Mouse (Mus musculus) liver, embryonic 14.5 days (tissue): ENCODE measurements around the gene Tceal5. TPM values are rescaled to one million over a fixed set of nuclear protein-coding genes. Genes with fewer than 3 reads are reported as not detected.
A peak's percentile ranks its signal among the peaks of the same experiment; 100 is the strongest.

Experiments
- ATAC-seq: fragments of 200-750 bp; cut with Nextera tagmentation; 2 replicates; pipeline ENCODE4 v1.8.0; 2017; ENCODE audit warnings: moderate number of reproducible peaks, mild to moderate bottlenecking, moderate library complexity; ENCODE audit not compliant: insufficient read depth
- DNase-seq, 3 experiments: peaks; one replicate each; pipeline ENCODE4 v3.0.0-alpha.2; 2012 to 2013; ENCODE audit warnings: low read depth in 3 of 3, low spot score in 3 of 3
- H3K27ac ChIP-seq: fragments of 300-500 bp; sonication (generic); 2 replicates; pipeline ENCODE4 v1.5.1; 2014; ENCODE audit warnings: moderate library complexity, mild to moderate bottlenecking, control low read depth, inconsistent platforms
- H3K27me3 ChIP-seq: fragments of 300-500 bp; sonication (generic); 2 replicates; pipeline ENCODE4 v1.6.1; 2014; ENCODE audit warnings: mild to moderate bottlenecking, low read length, moderate library complexity; ENCODE audit not compliant: control insufficient read depth, insufficient read depth
- H3K36me3 ChIP-seq: fragments of 300-500 bp; sonication (generic); replicated peaks from 2 replicates; pipeline ENCODE4 v1.6.1; 2014; ENCODE audit warnings: low read depth; ENCODE audit not compliant: control insufficient read depth, insufficient read depth
- H3K4me1 ChIP-seq, 2 experiments: fragments of 200-500 bp in 1 of 2; fragments of 300-500 bp in 1 of 2; sonication (generic) in 1 of 2; replicated peaks; 2 replicates each; pipeline ENCODE4 v1.6.1; 2012 to 2014; ENCODE audit warnings: antibody characterized with exemption in 1 of 2, inconsistent platforms in 1 of 2, low read length in 1 of 2; ENCODE audit not compliant: control insufficient read depth in 2 of 2, insufficient read depth in 2 of 2
- H3K4me2 ChIP-seq: fragments of 300-500 bp; sonication (generic); 2 replicates; pipeline ENCODE4 v1.6.1; 2014; ENCODE audit warnings: low read depth, mild to moderate bottlenecking, control low read depth, moderate library complexity
- H3K4me3 ChIP-seq, 2 experiments: fragments of 200-500 bp in 1 of 2; fragments of 300-500 bp in 1 of 2; sonication (generic) in 1 of 2; 2 replicates each; pipeline ENCODE4 v1.5.1; 2012 to 2014; ENCODE audit warnings: low read depth in 2 of 2, low read length in 2 of 2, mild to moderate bottlenecking in 2 of 2, control low read depth in 1 of 2, inconsistent platforms in 1 of 2, moderate library complexity in 1 of 2; ENCODE audit not compliant: insufficient read depth in 1 of 2
- H3K9ac ChIP-seq: fragments of 300-500 bp; sonication (generic); replicated peaks from 2 replicates; pipeline ENCODE4 v1.6.1; 2014; ENCODE audit warnings: mild to moderate bottlenecking, control low read depth, moderate library complexity
- H3K9me3 ChIP-seq: fragments of 300-500 bp; sonication (generic); 2 replicates; pipeline ENCODE4 v1.6.1; 2016; ENCODE audit warnings: low read length, mixed read lengths; ENCODE audit not compliant: control insufficient read depth
- CTCF ChIP-seq: IDR thresholded peaks from 2 replicates; pipeline ENCODE4 v1.5.1; 2016; ENCODE audit warnings: antibody characterized with exemption, low read depth, control low read depth
- EP300 ChIP-seq: IDR thresholded peaks from 2 replicates; pipeline ENCODE4 v1.6.1; 2016; ENCODE audit warnings: antibody characterized with exemption, low read depth
- WGBS: fragments of 180-500 bp; shearing (Covaris S2); extraction: QIAGEN DNeasy Blood & Tissue Kit; methylation state at CpG from one replicate; pipeline ENCODE4 v1.1.7; 2014; ENCODE audit not compliant: insufficient replicate concordance; 5-methylcytosine and 5-hydroxymethylcytosine counted together
- microRNA-seq: library from miRNA; unstranded; fragments of <30 nt; microRNA quantifications from one replicate; pipeline ENCODE4, GENCODE M21; 2016
- polyA plus RNA-seq, 2 experiments: library from polyadenylated mRNA; depleted of rRNA in 1 of 2; stranded (reverse) in 1 of 2; unstranded in 1 of 2; fragments of >200 nt; fragmentation: Nextera tagmentation in 1 of 2; extraction: Ambion mirVana in 1 of 2; gene quantifications; 2 replicates each; pipeline versions ENCODE4 v1.2.1 to v1.2.3; 2012 to 2014

Gene Tceal5
- polyA plus RNA-seq, 2 experiments: 2.9 to 13.8 TPM

DNA sequence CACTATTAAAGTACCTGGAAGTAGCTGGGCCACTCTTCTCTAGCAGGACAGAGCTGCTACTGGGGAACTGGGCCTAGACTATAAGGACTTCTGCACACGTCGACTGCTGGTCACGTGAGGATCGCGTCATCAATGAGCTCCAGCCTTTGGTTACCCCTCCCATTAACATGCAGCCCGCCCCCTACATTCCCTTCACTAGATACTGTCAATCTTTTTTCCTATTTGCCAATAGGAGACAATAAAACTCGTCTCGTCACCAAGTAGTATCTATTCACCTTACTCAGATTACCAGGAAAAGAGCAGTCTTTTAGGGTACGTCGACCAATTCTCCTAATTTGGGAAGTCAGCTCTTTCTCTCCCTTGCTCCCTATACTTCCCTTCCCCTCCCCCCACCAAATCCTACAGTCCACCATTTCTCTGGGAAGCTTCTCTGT lies 31.5 kb downstream of the Tceal5 start, which contains the start of gene Tceal8:
Gene Tceal8 (minus strand): TSS at position 225 of the 434 bp plus-strand sequence.
- peak within 1 kb of the TSS; percentile 69 for H3K4me2 ChIP-seq
- no peaks in the 10 kb centered on the region for H3K9me3 ChIP-seq
- TF ChIP-seq CTCF (no peak), EP300 (no peak; the same call in 1 of the 2 replicates)
- H3K36me3 ChIP-seq: no peaks in the 10 kb centered on the region
- H3K4me1 ChIP-seq: no peaks in the 10 kb centered on the region; a peak in 1 of 4 replicates
- peak within 1 kb of the TSS; percentile 83 for H3K9ac ChIP-seq
- H3K4me3 ChIP-seq: peak within 1 kb of the TSS; percentile 74 to 99
- peak; percentile 88 for ATAC-seq
- H3K27me3 ChIP-seq: no peaks in the 10 kb centered on the region
- DNase-seq: peak; percentile 77 to 80 (median 80)
- peak within 1 kb of the TSS; percentile 65 for H3K27ac ChIP-seq
- 7% methylated on average over 10 of the region's 10 CpGs for WGBS

DNA sequence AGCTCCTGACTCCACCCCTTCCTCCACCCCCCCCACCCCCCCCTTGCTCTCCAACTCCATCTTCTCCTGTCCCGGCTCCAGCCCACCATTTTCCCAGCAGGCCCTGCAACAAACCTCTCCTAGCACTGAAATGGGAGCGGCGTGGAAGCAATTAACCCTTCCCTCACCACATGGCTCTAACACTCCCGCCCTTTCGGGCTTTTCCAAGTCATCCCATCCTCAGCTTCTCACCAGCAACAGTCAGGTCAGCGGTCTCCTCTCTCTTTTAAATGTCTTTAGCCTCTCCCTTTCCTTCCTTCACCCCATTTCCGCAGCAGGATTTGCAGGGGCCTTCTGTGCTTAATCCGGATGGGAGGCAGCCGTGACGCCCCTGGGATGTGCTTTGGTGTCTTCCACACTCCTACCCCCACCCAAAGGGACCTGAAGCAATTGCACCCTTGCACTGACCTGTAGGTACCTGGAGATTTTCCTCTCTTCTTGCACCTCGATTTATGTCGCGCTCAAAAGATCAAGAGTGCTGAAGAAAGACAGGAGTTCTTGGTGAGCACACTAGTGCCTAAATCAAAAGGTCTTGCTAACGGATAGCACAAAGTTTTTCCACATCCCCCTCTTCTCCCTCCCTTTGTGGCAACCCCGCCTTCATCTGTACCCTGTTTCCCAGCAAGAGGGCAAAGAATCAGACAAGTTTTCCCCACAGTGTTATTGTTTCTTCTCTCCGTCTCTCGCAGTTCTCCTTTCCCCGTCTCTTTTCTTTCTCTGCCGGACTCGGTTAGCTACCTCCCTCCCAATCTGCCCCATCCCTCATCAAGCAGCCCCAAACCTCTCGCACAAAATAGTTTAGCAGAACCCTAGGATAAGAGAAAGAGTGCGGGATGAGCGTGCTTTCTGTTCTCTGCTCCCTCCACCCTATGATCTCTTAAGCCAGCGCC lies 32.2 kb downstream of the Tceal5 start:
- peak overlapping the region; percentile 83 for H3K9ac ChIP-seq
- ATAC-seq: peak; percentile 74
- H3K27ac ChIP-seq: peak overlapping the region; percentile 65
- peak overlapping the region; percentile 69 for H3K4me2 ChIP-seq
- peak; percentile 11; the same call in 1 of the 2 replicates for TF ChIP-seq CTCF
- no peak for TF ChIP-seq EP300
- no peaks in the 10 kb centered on the region; a peak in 1 of 4 replicates for H3K4me1 ChIP-seq
- 11% methylated on average over 24 of the region's 24 CpGs for WGBS
- H3K4me3 ChIP-seq: peak overlapping the region; percentile 74 to 99
- no peaks in the 10 kb centered on the region for H3K27me3 ChIP-seq
- no peaks in the 10 kb centered on the region for H3K9me3 ChIP-seq
- DNase-seq: peak; percentile 39 to 50 (median 45)
- no peaks in the 10 kb centered on the region for H3K36me3 ChIP-seq

DNA sequence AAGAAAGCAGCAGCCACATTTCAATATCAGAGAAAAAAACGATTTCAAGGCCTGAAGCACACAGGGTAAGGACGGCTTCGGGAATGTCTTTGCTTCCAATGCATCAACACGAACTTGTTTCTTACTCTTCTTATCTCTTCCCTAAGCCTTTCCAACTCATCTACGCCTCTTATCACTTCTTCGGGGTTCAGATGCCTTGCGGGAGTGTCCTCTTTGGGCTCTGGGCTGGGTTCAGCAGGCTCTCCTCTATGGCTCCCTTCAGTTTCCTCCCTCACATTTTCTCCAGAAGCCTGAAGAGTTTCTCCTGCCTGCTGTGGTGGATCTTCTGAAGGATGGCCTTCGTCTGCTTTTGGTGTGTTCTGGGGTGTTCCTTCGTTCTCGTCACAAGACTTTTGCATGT lies 33.1 kb downstream of the Tceal5 start:
- H3K4me3 ChIP-seq: peak overlapping the region; percentile 74 to 99
- 34% methylated on average over 10 of the region's 10 CpGs for WGBS
- no peaks in the 10 kb centered on the region for H3K36me3 ChIP-seq
- DNase-seq (peak; percentile 35 to 47 (median 44)), ATAC-seq (peak; percentile 77)
- no peaks in the 10 kb centered on the region for H3K9me3 ChIP-seq
- no peaks in the 10 kb centered on the region for H3K27me3 ChIP-seq
- H3K9ac ChIP-seq: peak overlapping the region; percentile 83
- H3K4me2 ChIP-seq: peak overlapping the region; percentile 69
- TF ChIP-seq EP300 (no peak), CTCF (no peak)
- peak overlapping the region; percentile 65 for H3K27ac ChIP-seq
- H3K4me1 ChIP-seq: no peaks in the 10 kb centered on the region; a peak in 2 of 4 replicates

Small RNA genes within 50 kb of the gene (microRNA-seq; reads per million reads assigned to microRNA genes)
- not detected for gene Mir6383

Other genes starting within 250 kb of the Tceal5 start
- gene Arxes2, start 210.1 kb downstream of the Tceal5 start, polyA plus RNA-seq (2012; rRNA removed): 7.2 and 8.3 TPM in 2 replicates
- 15.9 and 18.3 TPM in 2 replicates for gene Arxes2, start 210.1 kb downstream of the Tceal5 start, polyA plus RNA-seq (2014; fragmentation: Nextera tagmentation; extraction: Ambion mirVana)
- gene Arxes1, start 170.5 kb downstream of the Tceal5 start, polyA plus RNA-seq (2012; rRNA removed): 2.6 and 2.8 TPM in 2 replicates
- 7.4 and 7.8 TPM in 2 replicates for gene Arxes1, start 170.5 kb downstream of the Tceal5 start, polyA plus RNA-seq (2014; fragmentation: Nextera tagmentation; extraction: Ambion mirVana)
- 57.1 and 93.6 TPM in 2 replicates for gene Bex2, start 135.6 kb downstream of the Tceal5 start, polyA plus RNA-seq (2012; rRNA removed)
- 127 and 138 TPM in 2 replicates for gene Bex2, start 135.6 kb downstream of the Tceal5 start, polyA plus RNA-seq (2014; fragmentation: Nextera tagmentation; extraction: Ambion mirVana)
- gene Nxf3, start 118.6 kb downstream of the Tceal5 start, polyA plus RNA-seq (2012; rRNA removed): 0.24 and 0.39 TPM in 2 replicates
- gene Nxf3, start 118.6 kb downstream of the Tceal5 start, polyA plus RNA-seq (2014; fragmentation: Nextera tagmentation; extraction: Ambion mirVana): 0.17 and 0.23 TPM in 2 replicates
- gene Bex4, start 64.9 kb downstream of the Tceal5 start, polyA plus RNA-seq (2012; rRNA removed): 73.5 and 131 TPM in 2 replicates
- 154 and 162 TPM in 2 replicates for gene Bex4, start 64.9 kb downstream of the Tceal5 start, polyA plus RNA-seq (2014; fragmentation: Nextera tagmentation; extraction: Ambion mirVana)
- 66.5 and 105 TPM in 2 replicates for gene Tceal8, start 31.5 kb downstream of the Tceal5 start, polyA plus RNA-seq (2012; rRNA removed)
- gene Tceal8, start 31.5 kb downstream of the Tceal5 start, polyA plus RNA-seq (2014; fragmentation: Nextera tagmentation; extraction: Ambion mirVana): 189 and 191 TPM in 2 replicates
- 0.12 and 0.14 TPM in 2 replicates for gene Tceal7, start 10.9 kb upstream of the Tceal5 start, polyA plus RNA-seq (2012; rRNA removed)
- gene Tceal7, start 10.9 kb upstream of the Tceal5 start, polyA plus RNA-seq (2014; fragmentation: Nextera tagmentation; extraction: Ambion mirVana): 0.10 and 0.76 TPM in 2 replicates
- gene Bex1, start 11.6 kb upstream of the Tceal5 start, polyA plus RNA-seq (2012; rRNA removed): 106 and 169 TPM in 2 replicates
- 137 and 150 TPM in 2 replicates for gene Bex1, start 11.6 kb upstream of the Tceal5 start, polyA plus RNA-seq (2014; fragmentation: Nextera tagmentation; extraction: Ambion mirVana)
- 80.9 and 128 TPM in 2 replicates for gene Tceal9, start 41.2 kb upstream of the Tceal5 start, polyA plus RNA-seq (2012; rRNA removed)
- 233 and 236 TPM in 2 replicates for gene Tceal9, start 41.2 kb upstream of the Tceal5 start, polyA plus RNA-seq (2014; fragmentation: Nextera tagmentation; extraction: Ambion mirVana)
- gene Bex3, start 66.4 kb upstream of the Tceal5 start, polyA plus RNA-seq (2012; rRNA removed): 199 and 227 TPM in 2 replicates
- 224 and 229 TPM in 2 replicates for gene Bex3, start 66.4 kb upstream of the Tceal5 start, polyA plus RNA-seq (2014; fragmentation: Nextera tagmentation; extraction: Ambion mirVana)